Comparison of ENCODE assay signal across 22 mouse cellular contexts in the genomic region with DNA sequence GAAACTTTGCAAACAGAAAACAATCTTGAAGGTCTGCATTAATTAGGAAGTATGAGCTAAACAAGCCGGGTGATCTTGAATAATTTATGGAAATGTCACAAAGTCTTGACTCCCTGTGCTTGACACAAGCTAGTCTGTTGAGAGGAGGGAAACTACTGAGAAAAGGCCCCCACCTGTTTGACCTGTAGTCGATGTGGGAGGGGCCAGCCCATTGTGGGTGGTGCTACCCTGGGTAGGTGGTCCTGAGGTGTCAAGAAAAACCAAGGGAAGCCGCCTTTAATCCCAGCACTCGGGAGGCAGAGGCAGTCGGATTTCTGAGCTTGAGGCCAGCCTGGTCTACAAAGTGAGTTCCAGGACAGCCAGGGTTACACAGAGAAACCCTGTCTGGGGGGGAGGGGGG. TPM values are rescaled to one million over a fixed set of nuclear protein-coding genes. Genes with fewer than 3 reads are reported as not detected.
A peak's percentile ranks its signal among the peaks of the same experiment; 100 is the strongest.
DNase-seq lines count a peak whose midpoint lies in the region; ATAC-seq and TF ChIP-seq lines count a peak whose summit lies in the region.
"Had no signal": no experiment of that assay in that cellular context is flagged by ENCODE, and none has a peak within 500 bp of the region (broad histone marks: within the 10 kb centered on the region; RNA-seq: fewer than 3 reads in every experiment).

No protein-coding gene starts in this region.

- no peak for ATAC-seq in heart, embryonic 12.5 days (ENCODE audit: insufficient number of reproducible peaks, low FRiP score)
- ATAC-seq in heart, embryonic 11.5 days (replicated peaks; ENCODE audit: insufficient number of reproducible peaks, low FRiP score, low TSS enrichment), result no peak
- ATAC-seq in kidney, postnatal 0 days (replicated peaks; ENCODE audit: low FRiP score, low read depth), result 0 out of 2 replicates have a peak, but pooled peaks have one; percentile 25
- no peak for ATAC-seq in kidney, embryonic 16.5 days (ENCODE audit: low FRiP score, low TSS enrichment)
- ATAC-seq: forebrain, embryonic 15.5 days; intestine, embryonic 15.5 days had no signal

- no peak for TF ChIP-seq CTCF in kidney, postnatal 0 days (IDR thresholded peaks at IDR 0.05; ENCODE audit: low read depth)

- WGBS in heart, embryonic 12.5 days, result 43% methylated on average over 5 of the region's 5 CpGs
- WGBS in heart, embryonic 11.5 days (ENCODE audit: insufficient replicate concordance), result 54% methylated on average over 5 of the region's 5 CpGs
- 50% methylated on average over 5 of the region's 5 CpGs for WGBS in kidney, postnatal 0 days
- 64% methylated on average over 5 of the region's 5 CpGs for WGBS in kidney, embryonic 16.5 days

- peak overlapping the region; percentile 33; the same call in 1 of the 2 replicates for H3K4me2 ChIP-seq in heart, embryonic 12.5 days
- H3K4me2 ChIP-seq in heart, embryonic 11.5 days, result no peak overlapping the region
- no peak overlapping the region for H3K4me2 ChIP-seq in kidney, postnatal 0 days (ENCODE audit: low read length)
- no peak overlapping the region for H3K4me2 ChIP-seq in kidney, embryonic 16.5 days (replicated peaks; ENCODE audit: low read depth, low read length)
- H3K4me2 ChIP-seq: embryonic facial prominence, embryonic 13.5 days; forebrain, embryonic 12.5 days; forebrain, embryonic 15.5 days; intestine, embryonic 15.5 days had no signal

- no peak overlapping the region for H3K27ac ChIP-seq in heart, embryonic 12.5 days (ENCODE audit: poor library complexity, severe bottlenecking)
- H3K27ac ChIP-seq in heart, embryonic 11.5 days (ENCODE audit: low read depth, low read length), result no peak overlapping the region
- H3K27ac ChIP-seq in kidney, postnatal 0 days, result no peak overlapping the region
- H3K27ac ChIP-seq in kidney, embryonic 16.5 days (ENCODE audit: low read length), result no peak overlapping the region
- H3K27ac ChIP-seq: embryonic facial prominence, embryonic 13.5 days; forebrain, embryonic 12.5 days; forebrain, embryonic 15.5 days; heart, embryonic 15.5 days; intestine, embryonic 15.5 days had no signal

- no peaks in the 10 kb centered on the region for H3K36me3 ChIP-seq in heart, embryonic 12.5 days
- no peaks in the 10 kb centered on the region for H3K36me3 ChIP-seq in heart, embryonic 11.5 days (ENCODE audit: control insufficient read depth, insufficient read depth, low read length)
- H3K36me3 ChIP-seq in kidney, postnatal 0 days (ENCODE audit: insufficient read depth, low read length), result no peaks in the 10 kb centered on the region
- no peaks in the 10 kb centered on the region for H3K36me3 ChIP-seq in kidney, embryonic 16.5 days (ENCODE audit: insufficient read depth, low read length)
- H3K36me3 ChIP-seq: embryonic facial prominence, embryonic 13.5 days; forebrain, embryonic 12.5 days; forebrain, embryonic 15.5 days; G1E; heart, embryonic 15.5 days; hindbrain, embryonic 15.5 days; intestine, embryonic 15.5 days had no signal

- DNase-seq in kidney, postnatal 0 days (ENCODE audit: low spot score), result no peak
- peak; percentile 26 for DNase-seq in WW6 (ENCODE audit: low read depth, low spot score)
- no peak for DNase-seq in MN1 (ENCODE audit: low spot score)
- DNase-seq: cerebellum, adult 11 months; cerebellum, adult 9-11 months; cerebellum, postnatal 25 days; gastrocnemius, postnatal 25 days; heart, adult 18-20 months; heart, postnatal 10 days; heart, postnatal 4 days; kidney, adult 11 months had no signal

- H3K9me3 ChIP-seq in heart, embryonic 12.5 days (replicated peaks), result no peaks in the 10 kb centered on the region
- no peaks in the 10 kb centered on the region for H3K9me3 ChIP-seq in heart, embryonic 11.5 days (replicated peaks; ENCODE audit: control insufficient read depth, low read length)
- no peaks in the 10 kb centered on the region for H3K9me3 ChIP-seq in kidney, postnatal 0 days (replicated peaks; ENCODE audit: low read length)
- no peaks in the 10 kb centered on the region for H3K9me3 ChIP-seq in kidney, embryonic 16.5 days (ENCODE audit: low read length)
- H3K9me3 ChIP-seq: embryonic facial prominence, embryonic 13.5 days; forebrain, embryonic 12.5 days; forebrain, embryonic 15.5 days; heart, embryonic 15.5 days; hindbrain, embryonic 15.5 days; intestine, embryonic 15.5 days had no signal

- H3K4me3 ChIP-seq in heart, embryonic 12.5 days, result no peak overlapping the region
- no peak overlapping the region for H3K4me3 ChIP-seq in heart, embryonic 11.5 days (ENCODE audit: low read depth, low read length)
- no peak overlapping the region for H3K4me3 ChIP-seq in kidney, postnatal 0 days (replicated peaks; ENCODE audit: low read depth, low read length)
- no peak overlapping the region for H3K4me3 ChIP-seq in kidney, embryonic 16.5 days (ENCODE audit: low read length)
- H3K4me3 ChIP-seq: embryonic facial prominence, embryonic 13.5 days; erythroblast, embryonic 14.5 days; forebrain, embryonic 12.5 days; forebrain, embryonic 15.5 days; heart, embryonic 15.5 days; hindbrain, embryonic 15.5 days; intestine, embryonic 15.5 days had no signal

- H3K27me3 ChIP-seq in heart, embryonic 12.5 days (replicated peaks), result peaks cover 37% of the 10 kb centered on the region
- peaks cover 18% of the 10 kb centered on the region for H3K27me3 ChIP-seq in heart, embryonic 11.5 days (ENCODE audit: control insufficient read depth, insufficient read depth, low read length)
- 0 out of 2 replicates have a peak, but pooled peaks cover 3% of the 10 kb centered on the region for H3K27me3 ChIP-seq in kidney, postnatal 0 days (ENCODE audit: insufficient read depth, low read length)
- H3K27me3 ChIP-seq in kidney, embryonic 16.5 days (ENCODE audit: insufficient read depth, low read length), result peaks cover 4% of the 10 kb centered on the region; the same call in 1 of the 2 replicates
- H3K27me3 ChIP-seq: forebrain, embryonic 15.5 days had no signal

- peaks cover 28% of the 10 kb centered on the region for H3K4me1 ChIP-seq in heart, embryonic 12.5 days (replicated peaks)
- peaks cover 4% of the 10 kb centered on the region; the same call in 1 of the 2 replicates for H3K4me1 ChIP-seq in heart, embryonic 11.5 days (ENCODE audit: control insufficient read depth, insufficient read depth, low read length)
- H3K4me1 ChIP-seq in kidney, postnatal 0 days (replicated peaks; ENCODE audit: insufficient read depth, low read length), result no peaks in the 10 kb centered on the region
- H3K4me1 ChIP-seq in kidney, embryonic 16.5 days (ENCODE audit: insufficient read depth, low read length), result 0 out of 2 replicates have a peak, but pooled peaks cover 4% of the 10 kb centered on the region
- H3K4me1 ChIP-seq: intestine, embryonic 15.5 days had no signal

- H3K9ac ChIP-seq in heart, embryonic 12.5 days, result no peak overlapping the region
- H3K9ac ChIP-seq in heart, embryonic 11.5 days (ENCODE audit: low read depth, low read length), result no peak overlapping the region
- H3K9ac ChIP-seq in kidney, postnatal 0 days (ENCODE audit: low read depth, low read length), result no peak overlapping the region
- H3K9ac ChIP-seq in kidney, embryonic 16.5 days (replicated peaks; ENCODE audit: low read length), result no peak overlapping the region
- H3K9ac ChIP-seq: embryonic facial prominence, embryonic 13.5 days; forebrain, embryonic 12.5 days; forebrain, embryonic 15.5 days; heart, embryonic 15.5 days; hindbrain, embryonic 15.5 days; intestine, embryonic 15.5 days had no signal

RNA-seq across cellular contexts. Expression of a gene that starts 18.6 kb away (rescaled TPM):
- 1.8 and 2.1 TPM in 2 replicates for polyA plus RNA-seq in heart, embryonic 12.5 days (2016; fragmentation: Nextera tagmentation; extraction: Ambion mirVana)
- 0.72 and 0.90 TPM in 2 replicates for polyA plus RNA-seq in heart, embryonic 11.5 days (2014; fragmentation: Nextera tagmentation; extraction: Ambion mirVana)
- 0.18 and 0.21 TPM in 2 replicates for polyA plus RNA-seq in kidney, postnatal 0 days (2015; fragmentation: Nextera tagmentation; extraction: Ambion mirVana)
- polyA plus RNA-seq in kidney, embryonic 16.5 days (2015; fragmentation: Nextera tagmentation; extraction: Ambion mirVana), result 0.54 and 0.86 TPM in 2 replicates
- polyA plus RNA-seq: erythroblast, embryonic 14.5 days; G1E had no signal

RNA-seq across cellular contexts. Expression of a gene that starts 36.5 kb away (rescaled TPM):
- polyA plus RNA-seq in heart, embryonic 12.5 days (2016; fragmentation: Nextera tagmentation; extraction: Ambion mirVana), result 13.3 and 14.1 TPM in 2 replicates
- polyA plus RNA-seq in heart, embryonic 11.5 days (2014; fragmentation: Nextera tagmentation; extraction: Ambion mirVana), result 9.7 and 9.8 TPM in 2 replicates
- 6.8 and 7.1 TPM in 2 replicates for polyA plus RNA-seq in kidney, postnatal 0 days (2015; fragmentation: Nextera tagmentation; extraction: Ambion mirVana)
- 9.1 and 9.9 TPM in 2 replicates for polyA plus RNA-seq in kidney, embryonic 16.5 days (2015; fragmentation: Nextera tagmentation; extraction: Ambion mirVana)
